Mouse (Mus musculus) kidney, postnatal 0 days (tissue): ENCODE data around the gene Dhps. TPM values are rescaled to one million over a fixed set of nuclear protein-coding genes. Genes with fewer than 3 reads are reported as not detected.

Experiments
- ATAC-seq: fragments of 200-750 bp; cut with Nextera tagmentation; replicated peaks from 2 replicates; pipeline ENCODE4 v1.8.0; 2017; ENCODE audit warnings: low read depth, moderate number of reproducible peaks, moderate TSS enrichment, moderate library complexity; ENCODE audit not compliant: low FRiP score
- DNase-seq: peaks from one replicate; pipeline ENCODE4 v3.0.0-alpha.2; 2016; ENCODE audit warnings: low spot score
- H3K27ac ChIP-seq: fragments of 300-500 bp; sonication (generic); 2 replicates; pipeline ENCODE4 v1.5.1; 2014; ENCODE audit warnings: mild to moderate bottlenecking
- H3K27me3 ChIP-seq: fragments of 300-500 bp; sonication (generic); 2 replicates; pipeline ENCODE4 v1.6.1; 2014; ENCODE audit warnings: low read length, mixed read lengths; ENCODE audit not compliant: insufficient read depth
- H3K36me3 ChIP-seq: fragments of 300-500 bp; sonication (generic); 2 replicates; pipeline ENCODE4 v1.6.1; 2014; ENCODE audit warnings: low read length, mixed read lengths; ENCODE audit not compliant: insufficient read depth
- H3K4me1 ChIP-seq: fragments of 300-500 bp; sonication (generic); replicated peaks from 2 replicates; pipeline ENCODE4 v1.6.1; 2014; ENCODE audit warnings: antibody characterized with exemption, low read length, mixed read lengths; ENCODE audit not compliant: insufficient read depth
- H3K4me2 ChIP-seq: fragments of 300-500 bp; sonication (generic); 2 replicates; pipeline ENCODE4 v1.6.1; 2014; ENCODE audit warnings: mild to moderate bottlenecking, low read length, moderate library complexity, mixed read lengths
- H3K4me3 ChIP-seq: fragments of 300-500 bp; sonication (generic); replicated peaks from 2 replicates; pipeline ENCODE4 v1.5.1; 2014; ENCODE audit warnings: low read depth, low read length
- H3K9ac ChIP-seq: fragments of 300-500 bp; sonication (generic); 2 replicates; pipeline ENCODE4 v1.6.1; 2014; ENCODE audit warnings: low read depth, low read length
- H3K9me3 ChIP-seq: fragments of 300-500 bp; sonication (generic); replicated peaks from 2 replicates; pipeline ENCODE4 v1.6.1; 2016; ENCODE audit warnings: low read length, inconsistent platforms, mixed read lengths
- CTCF ChIP-seq: IDR thresholded peaks from 2 replicates; pipeline ENCODE4 v1.5.1; 2016; ENCODE audit warnings: antibody characterized with exemption, low read depth, mild to moderate bottlenecking, moderate library complexity
- WGBS: fragments of 180-500 bp; shearing (Covaris S2); extraction: QIAGEN DNeasy Blood & Tissue Kit; methylation state at CpG from one replicate; pipeline ENCODE4 v1.1.7; 2014; 5-methylcytosine and 5-hydroxymethylcytosine counted together
- polyA plus RNA-seq: library from polyadenylated mRNA; unstranded; fragments of >200 nt; fragmentation: Nextera tagmentation; extraction: Ambion mirVana; gene quantifications from 2 replicates; pipeline ENCODE4 v1.2.1, GENCODE M21; 2015

Dhps gene
- 55.7 and 59.7 TPM in 2 replicates for polyA plus RNA-seq

DNA sequence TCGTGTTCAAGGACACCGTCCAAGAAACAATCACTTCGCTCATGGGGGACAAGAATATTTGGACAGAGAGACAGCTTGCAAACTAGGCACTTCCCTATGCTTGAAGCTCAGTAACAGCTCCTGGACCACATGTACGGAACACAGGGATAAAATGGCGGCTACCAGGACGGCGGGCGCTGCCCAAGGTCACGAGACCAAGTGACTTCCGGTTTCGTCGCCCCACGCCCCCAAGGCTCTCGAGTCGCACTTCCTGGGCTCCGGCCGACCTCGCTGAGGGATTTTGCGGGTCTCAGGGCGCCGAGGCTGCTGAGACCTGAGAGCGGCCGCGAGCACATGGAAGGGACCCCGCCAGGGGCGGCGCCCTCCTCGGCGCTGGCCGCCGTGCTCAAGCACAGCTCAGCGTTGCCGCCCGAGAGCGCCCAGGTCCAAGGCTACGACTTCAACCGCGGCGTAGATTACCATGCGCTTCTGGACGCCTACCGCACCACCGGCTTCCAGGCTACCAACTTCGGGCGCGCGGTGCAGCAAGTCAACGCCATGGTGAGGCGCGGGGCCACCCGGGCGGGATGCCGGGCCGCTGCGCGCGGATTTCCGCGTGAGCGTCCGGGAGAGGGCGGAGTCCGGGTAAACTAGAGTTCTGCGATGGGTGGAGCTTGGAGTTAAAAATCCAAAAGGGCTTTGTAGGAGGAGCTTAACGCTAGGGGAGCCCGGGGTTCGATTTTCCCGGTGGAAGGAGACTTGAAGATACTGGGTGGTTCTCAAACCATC lies at the start of gene Dhps:
Gene Dhps (plus strand): TSS at position 244 of the 768 bp plus-strand sequence.
- peak within 1 kb of the TSS; percentile 99 for H3K27ac ChIP-seq
- peak; percentile 97 for DNase-seq
- peak within 1 kb of the TSS; percentile 71 for H3K4me2 ChIP-seq
- H3K4me3 ChIP-seq, result peak within 1 kb of the TSS; percentile 89
- H3K27me3 ChIP-seq, result no peaks in the 10 kb centered on the region
- H3K4me1 ChIP-seq, result 0 out of 2 replicates have a peak, but pooled peaks cover 8% of the 10 kb centered on the region
- peaks cover 32% of the 10 kb centered on the region for H3K36me3 ChIP-seq
- H3K9ac ChIP-seq, result peak within 1 kb of the TSS; percentile 93
- no peaks in the 10 kb centered on the region for H3K9me3 ChIP-seq
- under 1% methylated on average over 68 of the region's 68 CpGs for WGBS
- peak; percentile 85 for ATAC-seq
- peak; percentile 34; the same call in 1 of the 2 replicates for TF ChIP-seq CTCF

DNA sequence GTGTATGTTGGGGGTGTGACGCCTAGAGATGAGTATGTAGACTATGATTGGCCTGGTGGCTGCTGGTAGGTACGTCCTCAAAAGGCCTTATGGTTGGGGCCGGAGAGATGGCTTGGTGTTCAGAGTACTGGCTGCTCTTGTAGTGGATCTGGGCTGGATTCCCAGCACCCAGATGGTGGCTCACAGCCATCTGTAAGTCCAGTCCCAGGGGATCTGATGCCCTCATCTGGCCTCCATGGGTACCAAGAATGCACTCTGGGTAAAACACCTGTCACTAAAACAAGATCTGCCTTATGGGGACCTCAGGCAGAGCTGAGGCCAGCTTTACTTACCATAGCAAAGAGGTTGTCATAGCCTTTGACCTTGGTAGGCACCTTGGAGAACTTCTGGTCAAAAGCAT lies 47.7 kb upstream of the Dhps start:
- H3K36me3 ChIP-seq, result peaks cover 21% of the 10 kb centered on the region
- no peak for DNase-seq

DNA sequence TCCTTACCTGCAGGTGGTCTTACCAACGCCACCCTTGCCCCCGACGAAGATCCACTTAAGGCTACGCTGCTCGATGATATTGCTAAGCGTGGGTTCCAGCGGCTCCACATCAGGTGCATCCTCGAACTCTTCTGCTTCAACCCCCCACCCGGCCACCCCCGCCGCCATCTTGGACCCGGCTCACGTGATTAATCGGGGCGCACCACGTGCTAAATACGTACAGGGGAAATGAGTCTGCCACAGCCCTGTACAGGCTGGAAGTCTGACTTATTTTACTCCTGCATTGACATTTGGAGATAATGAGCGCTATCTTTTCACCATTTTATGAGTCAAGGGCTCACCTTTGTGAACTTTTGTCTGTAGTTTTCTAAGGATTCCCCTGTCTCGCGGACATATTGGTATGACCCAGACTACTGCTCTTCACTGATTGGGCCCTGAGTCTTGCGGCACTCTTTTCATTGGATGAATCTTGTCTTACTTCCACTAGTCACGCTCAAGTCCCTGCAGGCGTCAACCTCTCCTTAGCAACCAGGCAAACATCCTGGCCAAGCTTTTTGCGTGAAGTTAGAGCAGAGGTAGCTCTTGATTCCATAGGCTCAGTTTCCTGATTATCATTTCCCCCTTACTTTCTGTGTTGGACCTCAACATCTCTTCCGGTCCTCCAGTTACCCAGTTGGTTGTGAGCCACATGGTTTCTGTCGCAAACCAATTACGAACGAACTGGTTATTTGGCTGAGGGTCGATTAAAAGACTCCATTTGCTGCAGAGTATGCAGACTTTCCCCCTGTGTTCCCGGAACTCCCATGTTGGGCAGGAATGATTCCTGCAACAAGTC lies 46.2 kb upstream of the Dhps start, which contains the start of gene Asna1:
Gene Asna1 (minus strand): TSS at position 184 of the 835 bp plus-strand sequence.
- Histone ChIP-seq H3K9me3 (no peaks in the 10 kb centered on the region), H3K27ac (peak within 1 kb of the TSS; percentile 91), H3K27me3 (no peaks in the 10 kb centered on the region), H3K4me1 (peaks cover 14% of the 10 kb centered on the region), H3K4me3 (peak within 1 kb of the TSS; percentile 82), H3K36me3 (peaks cover 18% of the 10 kb centered on the region; the same call in 1 of the 2 replicates), H3K4me2 (peak within 1 kb of the TSS; percentile 93), H3K9ac (peak within 1 kb of the TSS; percentile 77)
- ATAC-seq, result peak; percentile 92
- no peak for TF ChIP-seq CTCF
- DNase-seq, result peak; percentile 99
- 5% methylated on average over 30 of the region's 30 CpGs for WGBS

More for the DNA sequence above, 47.7 kb upstream of the Dhps start:
- no peak for ATAC-seq
- WGBS, result 94% methylated on average over 3 of the region's 3 CpGs
- peak overlapping the region; percentile 93; the same call in 1 of the 2 replicates for H3K4me2 ChIP-seq
- no peak overlapping the region for H3K4me3 ChIP-seq
- no peak overlapping the region for H3K27ac ChIP-seq
- H3K9me3 ChIP-seq, result no peaks in the 10 kb centered on the region
- no peak overlapping the region for H3K9ac ChIP-seq
- H3K27me3 ChIP-seq, result no peaks in the 10 kb centered on the region
- H3K4me1 ChIP-seq, result peaks cover 12% of the 10 kb centered on the region
- TF ChIP-seq CTCF, result no peak

DNA sequence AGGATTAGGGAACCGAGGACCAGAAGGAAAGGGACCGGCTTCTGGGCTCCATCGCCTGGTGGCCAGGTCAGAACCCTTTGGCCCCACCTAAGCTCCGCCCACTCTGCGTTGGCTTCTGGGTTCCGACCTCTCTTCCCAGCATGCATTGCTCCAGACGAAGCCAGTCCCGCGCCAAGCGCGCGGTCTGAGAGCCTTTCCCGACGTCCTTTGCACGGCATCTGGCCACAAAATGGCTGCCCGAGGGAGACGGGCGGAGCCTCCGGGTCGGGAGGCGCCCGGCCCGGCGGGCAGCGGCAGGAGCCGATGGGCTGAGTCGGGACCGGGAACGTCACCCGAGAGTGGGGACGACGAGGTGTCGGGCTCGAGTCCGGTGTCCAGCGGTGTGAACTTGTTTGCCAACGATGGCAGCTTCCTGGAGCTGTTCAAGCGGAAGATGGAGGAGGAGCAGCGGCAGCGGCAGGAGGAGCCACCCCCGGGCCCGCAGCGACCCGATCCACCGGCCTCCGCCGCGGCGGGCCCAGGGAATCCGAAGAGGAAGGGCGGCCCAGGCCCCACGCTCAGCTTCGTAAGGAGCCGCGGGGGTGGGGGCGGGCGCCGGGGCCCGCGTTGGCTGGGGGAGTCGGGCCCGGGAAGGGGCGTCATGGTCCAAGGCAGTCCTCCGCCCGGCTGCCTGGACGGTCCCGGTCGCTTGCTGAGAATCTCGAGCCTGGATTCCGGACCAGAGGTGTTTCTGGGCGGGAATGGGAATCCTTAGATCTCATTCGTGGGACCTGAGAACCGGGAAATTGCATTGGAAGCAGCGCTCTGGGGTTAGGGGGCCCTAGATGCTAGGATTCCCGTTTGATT lies 44.7 kb upstream of the Dhps start, which contains the start of gene Trir:
Gene Trir (plus strand): TSS at position 154 of the 846 bp plus-strand sequence.
- peak; percentile 79 for ATAC-seq
- DNase-seq, result peak; percentile 98
- peaks cover 24% of the 10 kb centered on the region for H3K36me3 ChIP-seq
- H3K9ac ChIP-seq, result peak within 1 kb of the TSS; percentile 99
- H3K4me1 ChIP-seq, result peaks cover 14% of the 10 kb centered on the region
- no peaks in the 10 kb centered on the region for H3K9me3 ChIP-seq
- TF ChIP-seq CTCF, result no peak
- under 1% methylated on average over 70 of the region's 75 CpGs for WGBS
- H3K27me3 ChIP-seq, result no peaks in the 10 kb centered on the region
- peak within 1 kb of the TSS; percentile 98 for H3K4me3 ChIP-seq
- peak within 1 kb of the TSS; percentile 93 for H3K4me2 ChIP-seq
- H3K27ac ChIP-seq, result peak within 1 kb of the TSS; percentile 91

DNA sequence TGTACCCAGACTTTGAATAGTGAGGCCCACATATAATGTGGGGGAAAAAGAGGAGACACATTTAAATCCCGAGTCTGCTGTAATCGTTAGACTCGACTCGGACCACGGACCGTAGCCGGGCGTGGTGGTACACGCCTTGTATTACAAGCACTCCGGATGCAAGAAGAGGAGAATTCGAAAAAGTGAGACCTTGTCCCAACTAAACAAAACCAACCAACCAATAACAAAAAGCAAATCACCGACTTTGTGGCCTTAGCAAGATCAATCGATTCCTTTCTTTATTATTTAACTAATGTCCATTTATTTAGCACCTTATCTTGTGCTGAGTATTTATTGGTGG lies 44.1 kb upstream of the Dhps start:
- no peak for TF ChIP-seq CTCF
- peak overlapping the region; percentile 91 for H3K27ac ChIP-seq
- no peaks in the 10 kb centered on the region for H3K27me3 ChIP-seq
- ATAC-seq, result no peak
- H3K4me2 ChIP-seq, result peak overlapping the region; percentile 50
- DNase-seq, result no peak
- peaks cover 14% of the 10 kb centered on the region for H3K4me1 ChIP-seq
- 1% methylated on average over 13 of the region's 13 CpGs for WGBS
- peaks cover 29% of the 10 kb centered on the region for H3K36me3 ChIP-seq
- peak overlapping the region; percentile 98 for H3K4me3 ChIP-seq
- no peaks in the 10 kb centered on the region for H3K9me3 ChIP-seq
- peak overlapping the region; percentile 99 for H3K9ac ChIP-seq
